Mouse (Mus musculus): Measurements from ENCODE around the gene Hck.

GRCm38 (mm10) chr2:153167136-153167535, 58.9 kb downstream of the Hck start:
- TF ChIP-seq MYOD1 (IDR thresholded peaks at IDR 0.05; ENCODE audit: control insufficient read depth in 1 of 3, insufficient read length in 2 of 3, low read depth in 2 of 3) (no peak), TCF12 (IDR thresholded peaks at IDR 0.05; ENCODE audit: insufficient read depth, poor library complexity, severe bottlenecking) (no peak), POLR2AphosphoS2 (IDR thresholded peaks at IDR 0.05; ENCODE audit: insufficient read length, low read depth) (no peak), MAX (IDR thresholded peaks at IDR 0.05; ENCODE audit: low read depth) (no peak), TCF3 (IDR thresholded peaks at IDR 0.05; ENCODE audit: insufficient read length, low read depth) (no peak), POLR2A (IDR thresholded peaks at IDR 0.05; ENCODE audit: insufficient read length, low read depth) (no peak), REST (IDR thresholded peaks at IDR 0.05; ENCODE audit: insufficient read depth, insufficient read length) (no peak), USF1 (IDR thresholded peaks at IDR 0.05; ENCODE audit: low read depth) (no peak), E2F4 (IDR thresholded peaks at IDR 0.05; ENCODE audit: insufficient read depth) (no peak), MYOG (IDR thresholded peaks at IDR 0.05; ENCODE audit: control insufficient read depth in 1 of 3, insufficient read depth in 1 of 3, insufficient read length in 2 of 3, low read depth in 2 of 3) (no peak)

All from myocyte (in vitro differentiated cells).